Mouse (Mus musculus) adrenal gland, adult 18-20 months (tissue): ENCODE measurements around the gene Rhod. TPM values are rescaled to one million over a fixed set of nuclear protein-coding genes. Genes with fewer than 3 reads are reported as not detected.
"Not testable (repeated sequence)": the region's sequence is repeated elsewhere in the genome, so short reads cannot be mapped to it uniquely, and the experiment has no call there.

ENCODE experiments used
- DNase-seq, 2 experiments: peaks; one replicate each; pipeline ENCODE4 v3.0.0; 2021 to 2022; ENCODE audit warnings: low spot score in 2 of 2
- total RNA-seq, 2 experiments: library from RNA; stranded (reverse); gene quantifications; 1 replicate in 1 of 2; 2 replicates in 1 of 2; pipeline ENCODE4 v1.2.3; 2021

The Rhod gene
- total RNA-seq, 2 experiments from 2014 or later: 19.1 to 25.8 TPM

- DNase-seq: peak in 1 of 2 experiments; percentile 14
Observed at GRCm38 (mm10) chr19:4417713-4418112, 21.5 kb downstream of the Rhod start.

- DNase-seq: peak; percentile 62 to 66
Observed at GRCm38 (mm10) chr19:4417183-4417582, 22.0 kb downstream of the Rhod start.

GRCm38 (mm10) chr19:4414631-4415030 is 24.6 kb downstream of the Rhod start:
- DNase-seq: no peak

GRCm38 (mm10) chr19:4409062-4409461 is 30.2 kb downstream of the Rhod start:
- no peak for DNase-seq

- DNase-seq: no peak
Observed at GRCm38 (mm10) chr19:4404840-4405239, 34.4 kb downstream of the Rhod start.

GRCm38 (mm10) chr19:4398959-4399358 is 40.3 kb downstream of the Rhod start:
- no peak for DNase-seq

GRCm38 (mm10) chr19:4398630-4398948 is 40.6 kb downstream of the Rhod start:
- DNase-seq: no peak

GRCm38 (mm10) chr19:4397798-4398629 is 41.2 kb downstream of the Rhod start, which contains the start of gene Kdm2a:
Kdm2a (minus strand) TSS chr19:4398285.
- DNase-seq: peak; percentile 60 to 67

GRCm38 (mm10) chr19:4396998-4397797 is 42.0 kb downstream of the Rhod start:
- peak; percentile 89 for DNase-seq

- DNase-seq: peak; percentile 47 to 50
Observed at GRCm38 (mm10) chr19:4396081-4396997, 42.9 kb downstream of the Rhod start.

GRCm38 (mm10) chr19:4387276-4387675 is 52.0 kb downstream of the Rhod start:
- DNase-seq: no peak

- DNase-seq: no peak
Observed at GRCm38 (mm10) chr19:4385026-4385425, 54.2 kb downstream of the Rhod start.

GRCm38 (mm10) chr19:4384322-4384721 is 54.9 kb downstream of the Rhod start:
- DNase-seq: no peak

GRCm38 (mm10) chr19:4383306-4383705 is 55.9 kb downstream of the Rhod start:
- DNase-seq: no peak

- DNase-seq: not testable (repeated sequence)
Observed at GRCm38 (mm10) chr19:4382303-4382702, 56.9 kb downstream of the Rhod start.

Other genes starting within 250 kb of the Rhod start
- 1 to 10 TPM; 1.1 to 1.6 TPM for gene Tbc1d10c, start 248.1 kb downstream of the Rhod start, total RNA-seq
- 100 to 1,000 TPM; 353 to 384 TPM for gene Ppp1ca, start 247.4 kb downstream of the Rhod start, total RNA-seq
- gene Rad9a, start 237.8 kb downstream of the Rhod start, total RNA-seq: 1 to 10 TPM; 7.5 to 9.0 TPM
- 10 to 100 TPM in 1 of 2 experiments, 1 to 10 TPM in 1; 7.9 to 11.1 TPM for gene Clcf1, start 225.2 kb downstream of the Rhod start, total RNA-seq
- not detected for gene AC109138.7, start 225.1 kb downstream of the Rhod start, total RNA-seq
- 10 to 100 TPM; 41.0 to 44.4 TPM for gene Pold4, start 207.5 kb downstream of the Rhod start, total RNA-seq
- 10 to 100 TPM; 23.7 to 31.6 TPM for gene Ssh3, start 170.3 kb downstream of the Rhod start, total RNA-seq
- 1 to 10 TPM; 3.2 to 5.0 TPM for gene Ankrd13d, start 156.3 kb downstream of the Rhod start, total RNA-seq
- gene Grk2, start 133.2 kb downstream of the Rhod start, total RNA-seq: 10 to 100 TPM; 55.9 to 62.9 TPM
- gene Kdm2a, start 41.1 kb downstream of the Rhod start, total RNA-seq: 100 to 1,000 TPM; 108 to 132 TPM
- gene Syt12, start 38.0 kb upstream of the Rhod start, total RNA-seq: 10 to 100 TPM; 64.3 to 94.0 TPM
- gene 2010003K11Rik, start 59.2 kb upstream of the Rhod start, total RNA-seq: 100 to 1,000 TPM in 1 of 2 experiments, 10 to 100 TPM in 1; 42.0 to 133 TPM
- gene Pcx, start 71.0 kb upstream of the Rhod start, total RNA-seq: 100 to 1,000 TPM; 622 to 707 TPM
- 1 to 10 TPM; 4.4 to 7.7 TPM for gene Lrfn4, start 176.2 kb upstream of the Rhod start, total RNA-seq
- gene Rce1, start 186.2 kb upstream of the Rhod start, total RNA-seq: 10 to 100 TPM; 34.1 to 38.1 TPM